Mouse (Mus musculus) lung, postnatal 0 days (tissue): ENCODE data around the gene Nr4a1.

ENCODE experiments used
- CTCF ChIP-seq: IDR thresholded peaks from 2 replicates; pipeline ENCODE4 v1.5.1; 2016; ENCODE audit warnings: antibody characterized with exemption, mild to moderate bottlenecking
- EP300 ChIP-seq: IDR thresholded peaks from 2 replicates; pipeline ENCODE4 v1.6.1; 2016; ENCODE audit warnings: antibody characterized with exemption, mild to moderate bottlenecking, control low read depth

- TF ChIP-seq EP300 (no peak), CTCF (peak; percentile 36)
Measured at GRCm38 (mm10) chr15:101224006-101224906, 29.8 kb upstream of the Nr4a1 start, which contains the start of gene Grasp.
